Mouse (Mus musculus) cerebellum, adult 2 months (tissue): ENCODE results near the gene D430041D05Rik.

Experiments used
- CTCF ChIP-seq: fragments of 200-500 bp; IDR thresholded peaks from 2 replicates; pipeline ENCODE4 v1.5.1; 2011; ENCODE audit warnings: low read depth, mild to moderate bottlenecking, control low read depth, low read length, moderate library complexity, borderline replicate concordance; ENCODE audit not compliant: insufficient read depth
- POLR2A ChIP-seq: fragments of 200-500 bp; IDR thresholded peaks from 2 replicates; pipeline ENCODE4 v1.6.1; 2011; ENCODE audit warnings: low read length, control low read depth, borderline replicate concordance; ENCODE audit not compliant: insufficient read depth

- TF ChIP-seq CTCF (no peak), POLR2A (no peak)
Measured at GRCm38 (mm10) chr2:104359305-104359704, 51.5 kb downstream of the D430041D05Rik start.
